Mouse (Mus musculus) c-Kit-positive CD71-positive TER-119-negative erythroid progenitor cells, embryonic 14.5 days (primary cell): ENCODE data around the gene Nrxn2.

Experiments
- DNase-seq: peaks from one replicate; pipeline ENCODE4 v3.0.0-alpha.2; 2013; ENCODE audit warnings: low read depth

The Nrxn2 gene

GRCm38 (mm10) chr19:6392743-6393393, 25.7 kb upstream of the Nrxn2 start:
- DNase-seq: no peak

DNA sequence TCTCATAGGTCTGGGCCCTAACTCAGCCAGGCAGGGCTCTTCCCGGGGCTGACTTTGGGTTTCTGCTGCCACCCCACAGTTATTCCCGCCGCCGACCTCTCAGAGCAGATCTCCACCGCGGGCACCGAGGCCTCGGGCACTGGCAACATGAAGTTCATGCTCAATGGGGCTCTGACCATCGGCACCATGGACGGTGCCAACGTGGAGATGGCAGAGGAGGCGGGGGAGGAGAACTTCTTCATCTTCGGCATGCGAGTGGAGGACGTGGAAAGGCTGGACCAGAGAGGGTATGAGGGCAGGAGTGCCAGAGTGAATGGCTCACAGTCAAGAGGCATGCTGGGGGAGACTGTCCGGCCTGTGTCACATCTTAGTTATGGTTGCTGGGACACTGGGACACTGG, 24.9 kb upstream of the Nrxn2 start:
- DNase-seq: no peak

DNA sequence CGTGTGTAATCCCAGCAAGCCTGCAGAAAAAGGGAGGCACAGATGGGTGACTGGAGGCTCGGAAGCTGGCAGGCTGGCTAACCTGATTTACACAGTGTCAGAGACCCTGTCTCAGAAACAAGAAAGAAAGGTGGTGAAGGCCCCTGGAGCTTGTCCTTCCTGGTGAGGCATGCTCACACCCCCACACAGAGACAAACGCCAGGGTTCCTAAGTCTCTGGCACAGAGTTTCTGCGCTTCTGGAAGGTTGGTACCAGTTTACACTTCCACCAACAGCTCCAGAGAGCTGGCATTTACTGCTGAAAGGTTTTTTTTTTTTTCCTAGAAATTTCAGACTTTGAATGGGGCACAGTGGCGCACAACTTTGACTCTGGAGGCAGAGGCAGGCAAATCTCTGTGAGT, 22.3 kb upstream of the Nrxn2 start:
- DNase-seq: no peak

DNA sequence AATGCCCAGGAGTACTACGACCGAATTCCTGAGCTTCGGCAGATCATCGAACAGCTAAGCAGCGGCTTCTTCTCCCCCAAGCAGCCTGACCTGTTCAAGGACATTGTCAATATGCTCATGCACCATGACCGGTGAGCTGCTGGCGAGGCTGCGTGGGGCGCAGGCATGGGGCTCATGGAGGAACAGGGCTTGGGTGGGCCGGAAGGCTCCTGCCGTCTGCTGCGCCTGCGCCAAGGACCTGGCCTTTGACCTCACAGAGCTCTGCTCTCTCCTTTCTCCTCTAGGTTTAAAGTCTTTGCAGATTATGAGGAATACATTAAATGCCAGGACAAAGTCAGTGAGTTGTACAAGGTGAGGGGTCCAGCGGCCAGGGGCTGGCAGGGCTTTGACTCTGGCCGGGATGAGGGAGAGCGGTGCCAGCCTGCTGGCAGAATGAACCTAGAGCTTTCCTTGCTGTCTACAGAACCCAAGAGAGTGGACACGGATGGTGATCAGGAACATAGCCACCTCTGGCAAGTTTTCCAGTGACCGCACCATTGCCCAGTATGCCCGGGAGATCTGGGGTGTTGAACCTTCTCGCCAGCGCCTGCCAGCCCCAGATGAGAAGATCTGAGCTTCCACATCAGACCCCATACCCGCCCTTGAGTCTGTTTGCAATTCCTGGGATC, 20.8 kb upstream of the Nrxn2 start:
- no peak for DNase-seq

GRCm38 (mm10) chr19:6398447-6399284, 19.9 kb upstream of the Nrxn2 start:
- no peak for DNase-seq

- DNase-seq: no peak
These were observed 19.0 kb upstream of the Nrxn2 start, which contains the start of gene Rasgrp2 for GRCm38 (mm10) chr19:6399285-6400095. Rasgrp2 (plus strand) TSS chr19:6399340.

- no peak for DNase-seq
These were observed 18.1 kb upstream of the Nrxn2 start for GRCm38 (mm10) chr19:6400096-6401086.

DNA sequence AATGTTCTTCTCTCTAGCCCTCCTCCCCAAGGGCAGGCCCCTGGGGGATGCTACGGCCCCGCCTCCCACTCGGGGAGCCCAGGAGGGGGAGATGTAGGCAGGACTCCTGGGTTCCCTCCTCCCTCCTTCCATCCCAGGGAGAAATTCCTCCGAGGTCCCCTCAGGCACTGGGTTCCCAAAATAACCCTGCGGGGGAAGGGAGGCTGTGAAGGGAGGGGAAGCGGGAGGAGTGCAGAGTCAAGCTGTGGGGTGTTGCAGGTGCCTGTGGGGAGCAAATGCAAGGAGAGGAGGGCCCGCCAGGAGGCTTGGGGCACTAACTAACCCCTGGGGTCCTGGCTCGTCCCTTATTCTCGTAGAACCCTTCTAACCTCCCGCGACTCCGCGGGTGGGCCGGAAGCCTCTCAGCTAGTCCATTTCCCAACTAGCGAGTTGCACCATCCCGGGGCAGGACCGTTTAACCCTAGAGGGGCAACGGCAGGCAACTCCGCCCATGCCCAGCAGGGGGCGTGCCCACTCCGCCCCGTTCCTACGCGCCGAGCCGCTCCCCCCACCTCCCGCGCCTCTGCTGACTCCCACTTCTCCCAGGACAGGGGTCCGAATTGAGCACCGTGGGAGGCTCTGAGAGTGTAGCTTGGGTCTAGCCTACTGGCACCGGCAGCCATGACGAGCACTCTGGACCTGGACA, 17.3 kb upstream of the Nrxn2 start:
- peak; percentile 44 for DNase-seq

- no peak for DNase-seq
These were observed 16.6 kb upstream of the Nrxn2 start for GRCm38 (mm10) chr19:6401951-6402350.

DNA sequence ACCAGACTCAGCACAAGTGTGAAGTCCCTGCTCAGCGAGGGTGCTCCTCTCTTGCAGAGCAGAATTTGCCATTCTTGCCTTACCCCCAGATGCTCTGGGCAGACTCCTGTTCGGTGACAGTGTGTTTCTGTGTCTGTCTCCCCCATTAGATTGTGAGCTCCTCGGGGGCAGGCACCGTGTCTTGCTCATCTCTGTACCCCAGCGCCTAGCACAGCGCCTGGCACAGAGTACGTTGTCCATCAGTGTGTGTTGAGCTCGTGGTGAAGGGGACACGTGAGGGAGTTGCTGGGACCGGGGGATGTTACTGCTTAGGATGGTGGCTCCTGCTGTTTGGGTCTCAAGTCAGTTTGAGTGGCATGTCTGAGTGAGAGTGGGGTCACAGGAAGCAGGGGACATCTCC, 14.7 kb upstream of the Nrxn2 start:
- DNase-seq: no peak

DNA sequence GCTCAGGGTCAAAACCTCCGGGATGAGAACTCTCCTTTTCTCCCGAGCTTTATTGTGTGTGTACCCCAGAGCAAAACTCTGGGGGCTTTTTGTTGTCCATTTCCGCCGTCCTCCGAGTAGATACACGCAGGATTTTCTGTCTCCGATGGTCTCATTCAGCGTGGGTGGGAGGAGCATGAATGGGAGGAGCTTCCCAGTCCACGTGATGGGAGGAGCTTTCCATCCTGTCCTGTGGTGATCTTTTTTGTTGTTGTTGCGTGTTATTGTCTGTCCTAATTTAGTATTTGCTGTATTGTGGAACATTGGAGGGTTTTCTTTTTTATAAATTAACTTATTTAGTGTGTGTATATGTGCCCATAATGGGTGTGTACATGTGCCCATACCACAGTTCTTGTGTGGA, 13.1 kb upstream of the Nrxn2 start:
- no peak for DNase-seq

- DNase-seq: no peak
These were observed 11.4 kb upstream of the Nrxn2 start for GRCm38 (mm10) chr19:6407109-6407508.

GRCm38 (mm10) chr19:6407816-6408510, 10.6 kb upstream of the Nrxn2 start:
- DNase-seq: no peak

- DNase-seq: no peak
These were observed 9.8 kb upstream of the Nrxn2 start for GRCm38 (mm10) chr19:6408749-6409148.

DNA sequence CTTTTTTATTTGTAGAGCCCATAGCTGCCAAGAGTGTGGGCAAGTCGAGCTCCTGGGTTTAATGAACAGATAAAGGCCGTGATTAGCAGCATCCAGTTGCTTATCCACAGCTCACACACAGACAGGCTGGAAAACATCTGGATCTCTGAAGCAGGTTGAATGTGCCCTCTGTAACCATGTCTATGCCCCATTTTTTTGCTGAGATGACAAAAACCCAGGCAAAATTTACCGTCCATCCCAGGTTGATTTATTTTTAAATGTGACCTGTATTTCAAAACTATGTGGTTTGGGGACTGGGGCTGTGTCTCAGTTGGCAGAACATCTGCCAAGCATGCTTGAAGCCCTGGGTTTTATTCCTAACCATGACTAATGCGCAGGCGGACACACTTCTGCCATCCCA, 9.4 kb upstream of the Nrxn2 start:
- DNase-seq: no peak

DNA sequence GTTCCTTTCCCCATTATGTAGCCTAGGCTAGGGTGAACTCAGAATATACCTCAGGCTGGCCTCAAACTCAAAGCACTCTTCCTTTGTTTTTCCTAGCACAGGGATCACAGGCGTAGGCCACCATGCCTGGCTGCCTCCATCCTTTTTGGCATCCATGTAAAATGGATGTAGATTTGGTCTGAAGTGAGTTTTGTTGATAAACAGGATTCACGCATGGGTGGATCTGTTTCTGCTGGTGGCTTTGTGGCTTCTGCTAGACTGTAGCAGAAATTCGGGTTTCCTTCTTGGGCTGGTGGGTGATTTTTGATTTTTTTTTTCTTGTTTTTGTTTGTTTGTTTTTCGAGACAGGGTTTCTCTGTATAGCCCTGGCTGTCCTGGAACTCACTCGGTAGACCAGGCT, 8.6 kb upstream of the Nrxn2 start:
- DNase-seq: no peak

DNA sequence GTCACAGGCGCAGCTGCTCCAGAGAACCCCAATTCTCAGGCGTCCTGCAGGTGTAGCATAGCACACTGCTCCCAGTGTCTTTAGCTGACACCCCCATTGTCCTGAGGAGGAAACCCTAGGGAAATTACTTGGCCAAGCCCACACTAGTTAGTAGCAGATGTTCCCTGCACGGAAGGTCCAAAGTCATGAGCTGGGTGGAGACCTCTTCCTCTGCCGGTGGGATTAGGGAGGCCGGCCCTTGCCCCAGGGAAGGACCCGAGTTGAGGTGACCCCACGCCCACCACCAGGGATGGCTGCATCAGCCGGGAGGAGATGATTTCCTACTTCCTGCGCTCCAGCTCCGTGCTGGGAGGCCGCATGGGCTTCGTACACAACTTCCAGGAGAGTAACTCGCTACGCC, 5.7 kb upstream of the Nrxn2 start:
- DNase-seq: no peak

- DNase-seq: no peak
These were observed 3.1 kb upstream of the Nrxn2 start for GRCm38 (mm10) chr19:6415454-6415853.

DNA sequence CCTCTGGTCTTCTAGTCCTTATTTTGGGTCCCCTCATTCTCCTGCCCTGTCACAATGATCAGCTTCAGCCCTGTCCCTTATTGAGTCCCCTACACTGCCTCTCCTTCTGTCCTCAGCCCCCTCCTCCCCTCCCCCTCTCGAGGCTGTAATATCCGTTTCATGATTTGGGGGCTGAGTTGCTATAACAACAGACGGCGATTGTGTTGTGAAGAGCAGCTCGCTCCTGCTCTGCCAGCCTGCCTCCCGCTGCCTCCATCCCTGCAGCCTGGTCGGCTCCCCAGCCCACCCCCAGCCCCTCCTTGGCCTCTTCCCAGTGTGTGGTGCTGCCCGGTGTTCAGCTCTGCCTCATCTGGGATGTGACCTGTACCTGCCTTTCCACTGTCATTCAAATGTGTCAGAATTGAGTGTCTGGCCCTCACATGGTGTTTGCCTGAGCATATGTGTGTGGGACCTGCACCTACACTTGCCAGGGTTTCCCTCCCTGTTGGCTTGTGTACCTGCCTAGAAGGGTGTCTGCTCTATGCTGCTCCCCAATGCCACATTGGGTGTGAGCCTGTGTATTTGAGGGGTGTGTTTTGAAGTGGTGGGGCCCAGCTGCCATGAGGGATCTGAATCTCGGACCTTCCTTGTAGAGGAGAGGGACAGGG, 2.3 kb upstream of the Nrxn2 start:
- DNase-seq: no peak
